Mouse (Mus musculus) mesoderm, embryonic 11.5 days (tissue): ENCODE results near the gene Sohlh1.
"Not testable (repeated sequence)": the region's sequence is repeated elsewhere in the genome, so short reads cannot be mapped to it uniquely, and the experiment has no call there.

Experiments used
- DNase-seq: peaks from one replicate; pipeline ENCODE4 v3.0.0-alpha.2; 2012; ENCODE audit warnings: low read depth, low spot score

Gene Sohlh1

GRCm38 (mm10) chr2:25842161-25842560 lies 4.9 kb downstream of the Sohlh1 start:
- DNase-seq, result no peak

DNA sequence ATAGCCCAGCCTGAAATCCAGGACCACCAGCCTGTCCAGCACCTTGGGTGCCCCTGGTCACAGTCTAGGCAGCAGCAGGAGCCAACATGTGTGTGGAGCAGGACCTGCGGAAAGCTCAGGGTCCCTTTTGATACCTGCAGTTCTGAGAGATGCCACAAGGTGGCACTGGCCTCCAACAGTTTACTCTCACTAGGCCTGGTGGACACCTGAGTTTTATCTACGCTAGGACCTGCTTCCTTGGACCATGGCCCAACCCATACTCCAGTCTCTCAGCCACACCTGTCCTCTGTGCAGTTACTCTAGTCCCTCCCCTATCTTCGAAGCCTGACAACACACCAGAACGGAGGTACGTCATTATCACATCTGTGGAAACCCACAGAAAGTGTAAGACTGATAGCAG lies 10.8 kb downstream of the Sohlh1 start:
- peak; percentile 81 for DNase-seq

DNA sequence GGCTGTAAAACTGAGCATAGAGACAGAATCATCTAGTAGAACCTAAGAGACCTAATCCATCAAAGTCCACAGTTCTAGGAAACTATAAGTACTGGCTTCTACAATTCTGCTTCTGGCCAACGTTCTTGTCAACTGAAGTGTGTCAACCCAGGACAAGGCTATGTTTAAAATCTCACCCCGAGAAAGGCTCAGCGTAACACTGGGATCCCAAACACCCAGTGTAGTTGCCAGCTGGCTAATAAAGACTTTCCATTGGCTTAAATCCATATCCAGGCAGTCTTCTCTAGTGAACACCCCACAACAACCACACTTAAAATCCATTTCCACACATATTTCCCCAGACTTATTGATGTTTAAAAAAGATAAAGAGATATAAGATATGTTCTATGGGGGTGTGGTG lies 16.3 kb downstream of the Sohlh1 start:
- no peak for DNase-seq

GRCm38 (mm10) chr2:25828344-25828947 lies 18.6 kb downstream of the Sohlh1 start:
- no peak for DNase-seq

DNA sequence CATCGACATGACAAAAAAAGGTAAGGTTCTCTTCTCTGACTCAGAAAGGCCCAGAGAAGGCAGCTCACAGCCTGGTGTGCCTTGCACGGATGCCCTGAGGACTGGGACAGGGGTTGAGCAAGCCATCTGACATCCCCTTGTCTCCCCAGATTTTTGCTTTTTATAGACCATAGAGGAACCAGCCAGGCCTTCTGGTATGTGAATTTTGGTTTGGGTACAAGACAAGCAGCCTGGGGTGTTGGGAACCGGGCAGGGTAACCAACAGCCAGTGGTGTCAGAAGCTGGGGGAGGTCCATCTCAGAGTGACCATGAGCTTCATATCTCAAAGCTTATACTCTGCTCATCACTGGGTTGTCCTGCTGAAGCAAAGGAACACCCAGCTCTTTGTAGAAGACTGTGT lies 22.3 kb downstream of the Sohlh1 start:
- no peak for DNase-seq

DNA sequence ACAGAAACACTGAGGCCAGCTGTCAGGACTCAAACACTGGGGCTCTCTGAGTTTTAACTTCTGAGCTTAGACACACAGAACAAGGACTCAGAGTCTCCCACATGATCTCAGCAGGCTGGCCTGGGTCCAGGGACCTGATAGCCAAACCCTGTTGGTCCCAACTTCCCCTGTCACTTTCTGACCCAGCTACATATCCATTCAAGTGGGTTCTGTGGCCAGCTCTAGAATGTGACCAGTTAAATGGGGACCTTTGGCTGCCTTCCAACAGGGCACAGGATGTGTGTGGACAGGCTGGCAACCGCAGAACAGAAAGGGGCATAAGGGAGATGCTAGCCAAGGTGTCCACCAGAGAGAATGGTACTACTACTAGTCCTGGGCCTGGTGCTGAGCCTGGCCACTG lies 24.2 kb downstream of the Sohlh1 start, which contains the start of gene Lcn9:
Gene Lcn9 (plus strand): TSS at position 348 of the 400 bp plus-strand sequence.
- DNase-seq, result no peak

DNA sequence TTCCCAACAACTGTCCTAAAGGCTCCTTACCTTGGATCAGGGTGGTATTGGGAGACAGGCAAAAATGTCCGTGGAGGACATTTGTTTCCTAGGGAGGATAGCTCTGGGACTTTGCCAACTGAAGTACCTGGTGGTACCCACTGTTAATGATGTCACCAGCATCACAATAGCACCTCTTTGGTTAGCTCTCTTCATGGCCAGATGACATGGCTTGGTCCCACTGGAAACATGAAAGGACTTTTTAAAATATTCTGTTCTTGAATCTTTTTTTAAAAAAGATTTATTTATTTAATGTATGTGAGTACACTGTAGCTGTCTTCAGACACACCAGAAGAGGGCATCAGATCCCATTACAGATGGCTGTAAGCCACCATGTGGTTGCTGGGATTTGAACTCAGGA lies 31.3 kb downstream of the Sohlh1 start, which contains the start of gene Glt6d1:
Gene Glt6d1 (minus strand): TSS at position 101 of the 400 bp plus-strand sequence.
- DNase-seq, result not testable (repeated sequence)

DNA sequence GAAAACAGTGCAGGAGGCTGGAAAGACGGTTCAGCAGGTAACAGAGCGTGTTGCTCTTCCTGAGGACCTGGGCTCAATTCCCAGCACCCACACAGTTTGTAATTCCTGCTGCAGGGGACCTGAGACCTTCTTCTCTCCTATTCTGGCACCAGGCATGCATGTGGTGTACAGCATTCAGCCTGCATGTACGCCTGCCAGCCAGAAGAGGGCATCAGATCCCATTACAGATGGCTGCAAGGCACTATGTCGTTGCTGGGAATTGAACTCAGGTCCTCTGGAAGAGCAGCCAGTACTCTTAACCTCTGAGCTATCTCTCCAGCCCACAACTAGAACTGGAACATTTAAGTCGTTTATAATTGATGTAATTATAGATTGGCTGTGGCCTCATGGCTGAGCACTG lies 33.7 kb downstream of the Sohlh1 start:
- no peak for DNase-seq

DNA sequence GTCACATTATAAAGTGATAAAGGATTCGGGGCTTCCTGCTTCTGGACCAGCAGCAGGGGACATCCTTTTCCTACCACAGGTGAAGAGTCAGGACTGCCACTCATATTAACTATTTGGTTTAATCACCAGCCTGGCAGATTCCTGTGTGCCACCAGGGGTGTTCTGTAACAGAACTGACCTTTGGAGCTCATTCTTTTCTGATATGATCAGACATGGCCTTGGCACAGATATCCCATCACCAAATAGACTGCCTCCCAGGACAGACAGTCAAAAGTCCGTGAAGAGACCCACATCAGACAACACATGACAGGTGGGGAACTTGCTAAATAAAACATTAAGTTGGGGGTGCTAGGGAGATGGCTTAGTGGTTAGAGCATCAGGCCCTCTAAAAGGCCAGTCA lies 35.3 kb downstream of the Sohlh1 start:
- DNase-seq, result no peak

GRCm38 (mm10) chr2:25798065-25798464 lies 49.0 kb downstream of the Sohlh1 start:
- no peak for DNase-seq

DNA sequence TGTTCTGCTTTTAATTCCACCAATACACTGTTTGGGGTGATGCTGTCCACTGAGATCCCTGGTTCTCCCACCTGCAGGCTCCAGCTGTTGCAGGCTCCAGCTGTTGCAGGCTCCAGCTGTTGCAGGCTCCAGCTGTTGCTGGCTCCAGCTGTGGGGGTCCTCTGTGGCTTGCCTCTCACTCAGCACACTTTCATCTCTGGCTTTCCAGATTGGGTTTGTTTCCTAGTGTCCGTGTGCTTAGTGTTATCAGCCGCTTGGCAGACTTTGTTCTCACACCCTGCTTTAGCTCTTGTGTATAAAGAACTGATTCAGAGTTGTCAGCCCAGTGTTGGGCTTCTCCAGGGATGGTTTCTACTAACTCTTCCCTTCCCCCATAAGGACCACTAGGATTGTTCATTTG lies 49.4 kb downstream of the Sohlh1 start:
- no peak for DNase-seq
